Mouse (Mus musculus): ENCODE measurements around the gene Lingo3. TPM values are rescaled to one million over a fixed set of nuclear protein-coding genes. Genes with fewer than 3 reads are reported as not detected.
"Not testable (repeated sequence)": the region's sequence is repeated elsewhere in the genome, so short reads cannot be mapped to it uniquely, and the experiment has no call there.

Lingo3 gene
- total and polyA plus RNA-seq, 3 experiments, result not detected

- H3K27me3 ChIP-seq (ENCODE audit: control insufficient read depth in 1 of 2, insufficient read depth in 2 of 2, low read length in 2 of 2), result no peaks in the 10 kb centered on the region
- DNase-seq (ENCODE audit: low read depth, low spot score), result peak; percentile 23
- no peak overlapping the region for H3K4me3 ChIP-seq (ENCODE audit: control insufficient read depth in 1 of 2, insufficient read depth in 1 of 2, low read depth in 2 of 2, low read length in 2 of 2)
- peaks cover 4 to 21% of the 10 kb centered on the region in 2 experiments for H3K4me1 ChIP-seq (ENCODE audit: control insufficient read depth in 1 of 2, insufficient read depth in 2 of 2, low read length in 2 of 2)
- H3K79me2 ChIP-seq (ENCODE audit: control insufficient read depth, insufficient read depth, low read length, poor library complexity), result peaks cover 23% of the 10 kb centered on the region
- no peak overlapping the region for H3K27ac ChIP-seq (ENCODE audit: control insufficient read depth, low read depth, low read length)
- H3K9ac ChIP-seq (ENCODE audit: control insufficient read depth, low read depth, low read length, poor library complexity, severe bottlenecking), result no peak overlapping the region
- peaks cover 0 to 14% of the 10 kb centered on the region in 2 experiments; a peak in 2 of 4 replicates for H3K36me3 ChIP-seq (ENCODE audit: control insufficient read depth in 1 of 2, insufficient read depth in 2 of 2, low read length in 2 of 2)
- TF ChIP-seq ZKSCAN1 (IDR thresholded peaks at IDR 0.05; ENCODE audit: low read depth, low read length) (peak; percentile 86), TAL1 (IDR thresholded peaks at IDR 0.05; ENCODE audit: low read length) (no peak), ZMIZ1 (IDR thresholded peaks at IDR 0.05; ENCODE audit: low read depth, low read length) (peak; percentile 63), POLR2AphosphoS2 (IDR thresholded peaks at IDR 0.05; ENCODE audit: low read length) (peak; percentile 89), POLR2A (IDR thresholded peaks at IDR 0.05; ENCODE audit: control insufficient read depth in 1 of 2, insufficient read depth in 1 of 2, low read depth in 1 of 2, low read length in 2 of 2, poor library complexity in 1 of 2) (peak in 1 of 2 experiments; percentile 46; a peak in 1 of 4 replicates)
- H3K9me3 ChIP-seq (replicated peaks; ENCODE audit: insufficient read depth, low read length), result no peaks in the 10 kb centered on the region
These were observed 14.2 kb downstream of the Lingo3 start for GRCm38 (mm10) chr10:80829359-80830278.

- not testable (repeated sequence) for H3K9ac ChIP-seq (ENCODE audit: control insufficient read depth, low read depth, low read length, poor library complexity, severe bottlenecking); DNase-seq (ENCODE audit: low read depth, low spot score); H3K9me3 ChIP-seq (replicated peaks; ENCODE audit: insufficient read depth, low read length); H3K27ac ChIP-seq (ENCODE audit: control insufficient read depth, low read depth, low read length); H3K4me3 ChIP-seq (ENCODE audit: control insufficient read depth in 1 of 2, insufficient read depth in 1 of 2, low read depth in 2 of 2, low read length in 2 of 2); H3K27me3 ChIP-seq (ENCODE audit: control insufficient read depth in 1 of 2, insufficient read depth in 2 of 2, low read length in 2 of 2)
- Histone ChIP-seq H3K36me3 (ENCODE audit: control insufficient read depth in 1 of 2, insufficient read depth in 2 of 2, low read length in 2 of 2) (peaks cover 0 to 17% of the 10 kb centered on the region in 2 experiments; a peak in 2 of 4 replicates), H3K4me1 (ENCODE audit: control insufficient read depth in 1 of 2, insufficient read depth in 2 of 2, low read length in 2 of 2) (peaks cover 4 to 24% of the 10 kb centered on the region in 2 experiments), H3K79me2 (ENCODE audit: control insufficient read depth, insufficient read depth, low read length, poor library complexity) (peaks cover 23% of the 10 kb centered on the region)
These were observed 15.3 kb downstream of the Lingo3 start for GRCm38 (mm10) chr10:80828587-80828986.

DNA sequence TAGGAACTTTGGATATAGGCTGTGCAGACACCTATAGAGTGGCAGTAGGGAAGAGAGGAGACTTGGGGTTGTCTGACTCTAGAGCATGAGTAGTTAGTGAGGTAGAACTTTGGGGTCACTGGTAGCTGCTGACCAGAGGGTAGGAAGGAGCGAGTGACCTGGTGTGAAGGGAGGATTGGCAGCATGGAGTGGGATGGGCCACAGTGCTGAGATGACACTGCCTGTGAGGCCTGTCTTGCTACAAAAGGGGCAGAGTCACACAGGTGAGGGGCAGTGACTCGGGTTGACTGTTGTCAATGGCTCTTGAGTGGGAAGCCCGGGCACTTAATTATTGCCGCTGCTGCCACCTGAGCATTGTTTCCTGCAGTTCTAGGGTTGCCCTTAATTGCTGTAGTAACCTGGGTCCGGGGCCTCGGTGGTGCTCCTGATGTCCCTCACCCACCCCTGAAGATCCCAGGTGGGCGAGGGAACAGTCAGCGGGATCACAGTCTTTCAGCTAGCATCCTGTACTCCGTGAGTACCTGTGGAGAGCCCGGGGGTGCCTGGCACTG lies 15.9 kb downstream of the Lingo3 start:
- Histone ChIP-seq H3K79me2 (ENCODE audit: control insufficient read depth, insufficient read depth, low read length, poor library complexity) (peaks cover 23% of the 10 kb centered on the region), H3K27me3 (ENCODE audit: control insufficient read depth in 1 of 2, insufficient read depth in 2 of 2, low read length in 2 of 2) (no peaks in the 10 kb centered on the region), H3K4me3 (ENCODE audit: control insufficient read depth in 1 of 2, insufficient read depth in 1 of 2, low read depth in 2 of 2, low read length in 2 of 2) (peak overlapping the region; percentile 97 to 98), H3K36me3 (ENCODE audit: control insufficient read depth in 1 of 2, insufficient read depth in 2 of 2, low read length in 2 of 2) (peaks cover 0 to 19% of the 10 kb centered on the region in 2 experiments; a peak in 2 of 4 replicates), H3K27ac (ENCODE audit: control insufficient read depth, low read depth, low read length) (no peak overlapping the region), H3K9me3 (replicated peaks; ENCODE audit: insufficient read depth, low read length) (no peaks in the 10 kb centered on the region), H3K4me1 (ENCODE audit: control insufficient read depth in 1 of 2, insufficient read depth in 2 of 2, low read length in 2 of 2) (peaks cover 4 to 24% of the 10 kb centered on the region in 2 experiments), H3K9ac (ENCODE audit: control insufficient read depth, low read depth, low read length, poor library complexity, severe bottlenecking) (peak overlapping the region; percentile 95)
- DNase-seq (ENCODE audit: low read depth, low spot score), result no peak
- TF ChIP-seq GATA1 (IDR thresholded peaks at IDR 0.05; ENCODE audit: low read depth, low read length), result no peak
- no peak for TF ChIP-seq MXI1 (IDR thresholded peaks at IDR 0.05; ENCODE audit: low read depth, low read length)
- no peak for TF ChIP-seq EP300 (IDR thresholded peaks at IDR 0.05; ENCODE audit: low read depth in 1 of 2, low read length in 2 of 2)
- TF ChIP-seq MYB (IDR thresholded peaks at IDR 0.05; ENCODE audit: low read depth, low read length), result no peak
- TF ChIP-seq CTCF (IDR thresholded peaks at IDR 0.05 in 2 of 3, conservative IDR thresholded peaks at IDR 0.05 in 1 of 3; ENCODE audit: control insufficient read depth in 1 of 3, insufficient read depth in 1 of 3, low read depth in 2 of 3, low read length in 3 of 3, poor library complexity in 1 of 3, severe bottlenecking in 1 of 3), result no peak
- no peak for TF ChIP-seq MAFK (IDR thresholded peaks at IDR 0.05; ENCODE audit: borderline replicate concordance, low read depth, low read length)
- TF ChIP-seq NRF1 (IDR thresholded peaks at IDR 0.05; ENCODE audit: insufficient read depth, low read depth, low read length, poor library complexity, severe bottlenecking), result no peak
- no peak for TF ChIP-seq USF1 (IDR thresholded peaks at IDR 0.05; ENCODE audit: low read depth, low read length)
- no peak for TF ChIP-seq POLR2AphosphoS5 (IDR thresholded peaks at IDR 0.05; ENCODE audit: borderline replicate concordance, low read depth, low read length)

Data from MEL (cell line).